Mouse (Mus musculus) midbrain, embryonic 13.5 days (tissue): ENCODE measurements around the gene Usp22. TPM values are rescaled to one million over a fixed set of nuclear protein-coding genes. Genes with fewer than 3 reads are reported as not detected.

Experiments
- ATAC-seq: fragments of 200-750 bp; cut with Nextera tagmentation; 2 replicates; pipeline ENCODE4 v1.8.0; 2017; ENCODE audit warnings: mild to moderate bottlenecking, moderate TSS enrichment, moderate library complexity
- H3K27ac ChIP-seq: fragments of 300-500 bp; sonication (generic); 2 replicates; pipeline ENCODE4 v1.5.1; 2015; ENCODE audit warnings: inconsistent platforms, mild to moderate bottlenecking, moderate library complexity
- H3K27me3 ChIP-seq: fragments of 300-500 bp; sonication (generic); 2 replicates; pipeline ENCODE4 v1.6.1; 2015; ENCODE audit warnings: mild to moderate bottlenecking, inconsistent platforms
- H3K36me3 ChIP-seq: fragments of 300-500 bp; sonication (generic); 2 replicates; pipeline ENCODE4 v1.6.1; 2015; ENCODE audit warnings: mild to moderate bottlenecking, inconsistent platforms
- H3K4me1 ChIP-seq: fragments of 300-500 bp; sonication (generic); replicated peaks from 2 replicates; pipeline ENCODE4 v1.6.1; 2015; ENCODE audit warnings: inconsistent platforms
- H3K4me2 ChIP-seq: fragments of 300-500 bp; sonication (generic); replicated peaks from 2 replicates; pipeline ENCODE4 v1.6.1; 2015; ENCODE audit warnings: moderate library complexity, mild to moderate bottlenecking, inconsistent platforms
- H3K4me3 ChIP-seq: fragments of 300-500 bp; sonication (generic); replicated peaks from 2 replicates; pipeline ENCODE4 v1.5.1; 2015; ENCODE audit warnings: mild to moderate bottlenecking, inconsistent platforms
- H3K9ac ChIP-seq: fragments of 300-500 bp; sonication (generic); replicated peaks from 2 replicates; pipeline ENCODE4 v1.6.1; 2015; ENCODE audit warnings: mild to moderate bottlenecking, inconsistent platforms
- H3K9me3 ChIP-seq: fragments of 300-500 bp; sonication (generic); 2 replicates; pipeline ENCODE4 v1.6.1; 2016; ENCODE audit warnings: mild to moderate bottlenecking, inconsistent platforms
- WGBS: fragments of 180-500 bp; shearing (Covaris S2); methylation state at CpG from one replicate; pipeline ENCODE4 v1.1.7; 2015; 5-methylcytosine and 5-hydroxymethylcytosine counted together
- polyA plus RNA-seq: library from polyadenylated mRNA; unstranded; fragments of >200 nt; fragmentation: Nextera tagmentation; extraction: Ambion mirVana; gene quantifications from 2 replicates; pipeline ENCODE4 v1.2.1, GENCODE M21; 2015

Usp22 gene
- polyA plus RNA-seq, 1 experiment from 2014 or later, result 370 TPM

- H3K9ac ChIP-seq, result no peak overlapping the region
These were observed 63.9 kb downstream of the Usp22 start for GRCm38 (mm10) chr11:61110928-61111327.

DNA sequence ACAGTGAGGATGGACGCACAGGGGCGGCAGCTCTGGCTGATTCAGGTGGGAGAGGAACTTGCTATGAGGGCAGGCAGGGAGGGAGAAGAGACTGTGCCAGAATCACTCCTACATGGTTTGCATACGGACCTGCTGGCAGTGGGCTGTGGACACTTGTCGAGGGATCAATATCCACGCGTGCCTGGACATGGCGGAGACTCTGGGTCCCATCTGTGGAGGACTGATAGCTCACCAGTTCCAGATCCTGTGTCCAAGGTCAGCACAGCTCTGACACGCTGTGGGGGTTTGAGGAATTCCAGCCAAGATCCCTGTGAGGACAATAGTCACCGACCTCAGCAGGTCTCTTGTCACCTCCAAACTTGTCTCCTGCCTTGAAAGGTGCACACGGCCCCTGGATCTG lies 64.7 kb downstream of the Usp22 start:
- H3K27ac ChIP-seq, result no peak overlapping the region
- no peak overlapping the region for H3K4me2 ChIP-seq
- peaks cover 1% of the 10 kb centered on the region; the same call in 1 of the 2 replicates for H3K4me1 ChIP-seq
- H3K27me3 ChIP-seq, result 0 out of 2 replicates have a peak, but pooled peaks cover 4% of the 10 kb centered on the region
- 75% methylated on average over 10 of the region's 10 CpGs for WGBS
- H3K36me3 ChIP-seq, result no peaks in the 10 kb centered on the region
- no peaks in the 10 kb centered on the region for H3K9me3 ChIP-seq
- ATAC-seq, result no peak
- H3K9ac ChIP-seq, result no peak overlapping the region
- H3K4me3 ChIP-seq, result no peak overlapping the region

More at GRCm38 (mm10) chr11:61110928-61111327, 63.9 kb downstream of the Usp22 start:
- 0 out of 2 replicates have a peak, but pooled peaks cover under 1% of the 10 kb centered on the region for H3K27me3 ChIP-seq
- no peak overlapping the region for H3K4me2 ChIP-seq
- no peak for ATAC-seq
- no peaks in the 10 kb centered on the region for H3K4me1 ChIP-seq
- H3K36me3 ChIP-seq, result no peaks in the 10 kb centered on the region
- 44% methylated on average over 1 of the region's 1 CpGs for WGBS
- H3K4me3 ChIP-seq, result no peak overlapping the region
- H3K9me3 ChIP-seq, result no peaks in the 10 kb centered on the region
- no peak overlapping the region for H3K27ac ChIP-seq

- Histone ChIP-seq H3K9me3 (no peaks in the 10 kb centered on the region), H3K4me1 (peaks cover 5% of the 10 kb centered on the region; the same call in 1 of the 2 replicates), H3K27me3 (0 out of 2 replicates have a peak, but pooled peaks cover 4% of the 10 kb centered on the region), H3K4me2 (no peak overlapping the region), H3K36me3 (no peaks in the 10 kb centered on the region), H3K27ac (no peak overlapping the region), H3K4me3 (no peak overlapping the region), H3K9ac (no peak overlapping the region)
- ATAC-seq, result no peak
- 85% methylated on average over 6 of the region's 6 CpGs for WGBS
These were observed 65.1 kb downstream of the Usp22 start for GRCm38 (mm10) chr11:61109707-61110106.

DNA sequence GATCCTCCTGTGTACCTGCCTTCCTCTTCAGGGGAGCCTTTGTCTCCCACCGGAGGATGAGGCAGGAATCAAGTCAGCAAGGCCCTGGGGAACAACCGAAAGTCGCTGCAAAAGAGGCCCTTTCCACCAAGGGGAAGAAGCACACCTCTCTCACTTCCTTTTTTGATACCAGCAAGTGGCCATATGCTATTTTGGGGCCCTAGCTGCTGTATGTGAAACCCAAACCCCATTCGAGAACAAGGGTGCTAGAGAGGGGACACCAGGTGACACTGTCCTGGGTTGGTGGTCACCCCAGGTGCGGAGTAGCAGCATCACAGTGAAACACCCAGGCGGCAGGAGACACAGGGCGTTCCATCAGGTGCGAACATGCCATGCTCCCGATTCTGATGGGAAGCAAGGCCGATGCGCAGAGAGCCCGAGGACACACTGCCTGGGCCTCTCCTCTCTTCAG lies 65.9 kb downstream of the Usp22 start:
- peaks cover 5% of the 10 kb centered on the region; the same call in 1 of the 2 replicates for H3K27me3 ChIP-seq
- H3K4me3 ChIP-seq, result no peak overlapping the region
- peaks cover 12% of the 10 kb centered on the region; the same call in 1 of the 2 replicates for H3K4me1 ChIP-seq
- H3K9me3 ChIP-seq, result no peaks in the 10 kb centered on the region
- no peak overlapping the region for H3K9ac ChIP-seq
- no peak overlapping the region for H3K4me2 ChIP-seq
- no peak overlapping the region for H3K27ac ChIP-seq
- ATAC-seq, result no peak
- H3K36me3 ChIP-seq, result no peaks in the 10 kb centered on the region
- 88% methylated on average over 12 of the region's 12 CpGs for WGBS

GRCm38 (mm10) chr11:61104241-61104901 lies 70.5 kb downstream of the Usp22 start:
- Histone ChIP-seq H3K4me2 (peak overlapping the region; percentile 33), H3K4me1 (peaks cover 18% of the 10 kb centered on the region), H3K36me3 (no peaks in the 10 kb centered on the region), H3K9ac (no peak overlapping the region), H3K27ac (no peak overlapping the region), H3K4me3 (no peak overlapping the region), H3K9me3 (no peaks in the 10 kb centered on the region), H3K27me3 (peaks cover 9% of the 10 kb centered on the region; the same call in 1 of the 2 replicates)
- ATAC-seq, result peak; percentile 94
- 14% methylated on average over 20 of the region's 20 CpGs for WGBS

DNA sequence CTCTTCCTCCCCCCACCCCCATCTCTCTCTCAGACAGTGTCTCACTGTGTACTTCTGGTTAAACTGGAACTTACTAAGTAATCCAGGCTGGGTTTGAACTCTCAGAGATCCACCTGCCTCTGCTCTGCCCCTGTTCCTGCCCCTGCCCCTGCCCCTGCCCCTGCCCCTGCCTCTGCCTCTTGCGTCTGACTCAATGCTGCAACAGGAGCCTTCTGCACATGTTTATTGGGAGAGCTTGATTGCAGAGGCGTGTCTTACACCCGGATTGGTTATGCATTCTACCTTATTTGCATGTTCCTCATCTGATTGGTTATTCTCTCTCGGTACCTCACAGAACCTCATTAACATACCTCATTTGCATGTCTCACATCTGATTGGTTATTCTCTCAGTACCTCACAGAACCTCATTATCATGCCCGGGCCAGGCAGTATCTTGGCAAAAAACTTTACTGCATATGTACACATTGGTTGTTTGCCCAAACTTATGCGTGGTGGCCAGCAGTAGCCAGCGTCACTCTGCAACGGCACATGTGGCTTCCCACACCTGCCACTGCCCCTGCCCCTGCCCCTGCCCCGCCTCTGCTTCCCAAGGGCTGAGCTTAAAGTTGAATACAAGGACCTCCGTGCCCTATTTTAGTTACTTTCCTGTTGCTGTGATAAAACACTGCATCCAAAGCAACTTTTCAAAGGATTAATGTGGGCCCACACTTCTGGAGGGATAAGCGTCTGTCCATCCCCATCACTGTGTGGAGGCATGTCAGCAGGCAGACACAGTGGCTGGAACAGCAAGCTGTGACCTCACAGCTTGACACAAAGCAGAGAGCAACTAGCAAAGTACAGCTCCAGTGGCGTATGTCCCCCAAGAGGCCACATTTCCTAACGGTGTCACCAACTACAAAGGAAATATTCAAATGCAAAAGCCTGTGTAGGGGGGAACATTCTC lies 72.2 kb downstream of the Usp22 start:
- WGBS, result 39% methylated on average over 13 of the region's 13 CpGs
- Histone ChIP-seq H3K4me1 (peaks cover 18% of the 10 kb centered on the region), H3K36me3 (no peaks in the 10 kb centered on the region), H3K9ac (no peak overlapping the region), H3K9me3 (no peaks in the 10 kb centered on the region), H3K4me2 (no peak overlapping the region; the same call in 1 of the 2 replicates), H3K4me3 (no peak overlapping the region), H3K27ac (no peak overlapping the region), H3K27me3 (peaks cover 9% of the 10 kb centered on the region; the same call in 1 of the 2 replicates)
- ATAC-seq, result 0 out of 2 replicates have a peak, but pooled peaks have one; percentile 30

Other genes with a start within 250 kb of the Usp22 start
- gene Map2k3, start 243.0 kb downstream of the Usp22 start, polyA plus RNA-seq, result 28.2 and 29.8 TPM in 2 replicates
- 0.64 and 1.4 TPM in 2 replicates for gene Kcnj12, start 152.5 kb downstream of the Usp22 start, polyA plus RNA-seq
- 0.77 and 1.0 TPM in 2 replicates for gene Tnfrsf13b, start 48.3 kb downstream of the Usp22 start, polyA plus RNA-seq
- not detected in 2 replicates for gene Aldh3a1, start 32.5 kb upstream of the Usp22 start, polyA plus RNA-seq
- 21.4 and 23.2 TPM in 2 replicates for gene Aldh3a2, start 92.4 kb upstream of the Usp22 start, polyA plus RNA-seq
- not detected in 2 replicates for gene Slc47a2, start 167.8 kb upstream of the Usp22 start, polyA plus RNA-seq
- 0.08 TPM in 1 of 2 replicates, not detected in the other for gene Slc47a1, start 203.3 kb upstream of the Usp22 start, polyA plus RNA-seq